Mouse (Mus musculus) ES-CJ7 (cell line): ENCODE measurements around the gene Isoc2b.
"Not testable (repeated sequence)": the region's sequence is repeated elsewhere in the genome, so short reads cannot be mapped to it uniquely, and the experiment has no call there.

Experiments used
- DNase-seq: peaks from one replicate; pipeline ENCODE4 v3.0.0; 2011; ENCODE audit warnings: low read depth, low spot score

Isoc2b gene

GRCm38 (mm10) chr7:4865579-4866493 lies 4.2 kb downstream of the Isoc2b start:
- peak; percentile 97 for DNase-seq

DNA sequence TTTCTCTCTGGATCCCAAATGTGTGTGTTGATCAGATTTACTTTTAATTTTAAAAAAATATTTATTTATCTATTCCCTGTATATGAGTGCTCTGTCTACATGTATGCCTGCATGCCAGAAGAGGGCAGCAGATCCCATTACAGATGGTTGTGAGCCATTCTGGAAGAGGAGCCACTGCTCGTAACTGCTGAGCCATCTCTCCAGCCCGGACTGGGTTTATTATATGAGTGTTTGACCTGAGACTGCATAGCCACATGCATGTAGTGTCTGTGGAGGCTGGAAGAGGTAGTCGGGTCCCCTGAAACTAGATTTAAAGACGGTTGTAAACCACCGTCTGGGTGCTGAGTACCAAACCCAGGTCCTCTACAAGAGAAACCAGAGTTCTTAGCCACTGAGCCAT lies 5.0 kb downstream of the Isoc2b start:
- DNase-seq = peak; percentile 72

DNA sequence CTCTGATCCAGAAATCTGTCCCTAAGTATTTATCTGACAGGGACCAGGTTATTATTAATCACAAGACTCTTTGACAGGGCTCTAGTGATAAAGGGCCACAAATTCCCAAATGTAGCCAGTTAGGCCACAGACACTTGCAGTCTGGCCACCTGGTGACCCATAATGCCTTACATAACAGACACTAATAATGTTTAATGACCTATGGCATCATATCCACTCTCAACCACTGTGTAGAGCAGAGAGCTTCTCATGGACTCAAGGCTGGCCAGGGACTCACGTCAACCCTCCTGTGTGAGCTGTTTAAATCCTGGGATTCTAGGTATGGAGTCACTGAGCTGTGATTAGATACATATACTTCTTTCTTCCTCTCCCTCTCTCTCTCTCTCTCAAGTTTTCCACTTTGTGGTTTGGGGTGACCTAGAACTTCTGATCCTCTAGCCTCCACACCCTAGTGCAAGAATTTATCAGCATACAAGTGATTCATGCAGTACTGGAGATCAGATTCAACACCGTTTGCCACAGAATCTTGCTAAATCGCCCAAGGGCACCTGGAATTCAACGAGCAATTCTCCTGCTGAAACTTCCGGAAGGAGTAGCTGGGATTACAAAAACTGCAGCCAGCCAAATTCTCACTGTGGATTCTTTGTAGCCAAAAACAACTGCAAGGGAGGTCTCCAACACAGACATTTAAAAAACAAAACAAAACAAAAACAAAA lies 5.8 kb downstream of the Isoc2b start:
- no peak for DNase-seq

- no peak for DNase-seq
Measured at GRCm38 (mm10) chr7:4863541-4864080, 6.4 kb downstream of the Isoc2b start.

DNA sequence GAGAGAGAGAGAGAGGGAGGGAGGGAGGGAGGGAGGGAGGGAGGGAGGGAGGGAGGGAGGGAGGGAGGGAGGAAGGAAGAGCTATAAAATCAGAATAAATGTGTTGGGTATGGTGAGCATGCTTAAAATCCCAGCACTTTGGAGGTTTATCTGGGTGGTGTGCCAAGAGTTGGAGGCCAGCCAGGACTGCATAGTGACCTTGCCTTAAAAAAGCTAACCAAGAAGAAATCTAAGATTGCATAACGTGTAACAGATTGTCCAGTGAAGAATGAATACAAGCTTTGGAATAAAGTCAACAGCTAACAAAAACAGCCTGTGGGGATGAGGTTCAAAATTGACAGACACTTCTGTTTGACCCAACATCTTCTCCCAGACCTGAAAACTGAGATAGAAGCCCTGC lies 7.0 kb downstream of the Isoc2b start:
- no peak for DNase-seq

DNA sequence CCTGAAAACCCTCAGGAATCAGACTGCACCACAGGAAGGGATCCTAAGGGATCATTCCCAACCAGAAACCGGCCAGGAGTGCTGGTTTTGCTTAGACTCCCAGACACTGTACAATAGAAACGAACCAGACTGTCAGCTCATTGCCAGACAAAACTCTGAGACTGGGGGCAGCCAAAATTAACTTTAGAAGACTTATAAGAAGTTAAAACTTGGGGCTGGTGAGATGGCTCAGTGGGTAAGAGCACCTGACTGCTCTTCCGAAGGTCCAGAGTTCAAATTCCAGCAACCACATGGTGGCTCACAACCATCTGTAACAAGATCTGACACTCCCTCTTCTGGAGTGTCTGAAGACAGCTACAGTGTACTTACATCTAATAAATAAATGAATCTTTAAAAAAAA lies 9.1 kb downstream of the Isoc2b start:
- not testable (repeated sequence) for DNase-seq

GRCm38 (mm10) chr7:4859418-4859978 lies 10.6 kb downstream of the Isoc2b start:
- DNase-seq = no peak

DNA sequence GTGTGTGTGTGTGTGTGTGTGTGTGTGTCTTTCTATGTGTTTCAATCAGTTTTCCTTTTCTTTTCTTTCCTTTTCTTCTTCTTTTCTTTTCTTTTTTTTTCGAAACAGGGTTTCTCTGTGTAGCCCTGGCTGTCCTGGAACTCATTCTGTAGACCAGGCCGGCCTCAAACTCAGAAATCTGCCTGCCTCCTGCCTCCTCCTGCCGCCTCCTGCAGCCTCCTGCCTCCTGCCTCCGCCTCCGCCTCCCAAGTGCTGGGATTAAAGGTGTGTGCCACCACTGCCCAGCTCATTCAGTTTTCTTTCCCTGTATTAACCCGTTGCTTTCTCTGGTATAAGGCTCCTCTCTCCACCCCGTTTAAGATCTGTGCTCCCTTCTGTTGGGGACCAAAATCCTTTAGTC lies 12.7 kb downstream of the Isoc2b start:
- no peak for DNase-seq

- DNase-seq = no peak
Measured at GRCm38 (mm10) chr7:4856508-4856907, 13.6 kb downstream of the Isoc2b start.

DNA sequence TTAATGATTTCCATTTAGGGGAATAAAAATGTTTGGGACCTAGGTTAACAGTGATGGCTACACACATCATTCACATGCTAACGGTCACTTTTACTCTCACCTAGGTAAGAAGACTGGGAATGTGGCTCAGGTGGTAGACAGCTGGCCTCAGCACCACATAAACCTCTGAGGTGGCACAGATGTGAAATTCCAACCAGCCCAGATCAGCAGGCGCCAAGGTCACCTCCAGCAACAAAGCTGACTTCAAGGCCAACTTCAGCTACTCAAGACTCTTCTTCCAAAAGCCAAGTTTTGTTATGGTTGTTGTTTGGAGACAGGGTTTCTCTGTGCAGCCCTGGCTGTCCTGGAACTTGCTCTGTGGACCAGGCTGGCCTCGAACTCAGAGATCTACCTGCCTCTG lies 16.4 kb downstream of the Isoc2b start:
- no peak for DNase-seq

DNA sequence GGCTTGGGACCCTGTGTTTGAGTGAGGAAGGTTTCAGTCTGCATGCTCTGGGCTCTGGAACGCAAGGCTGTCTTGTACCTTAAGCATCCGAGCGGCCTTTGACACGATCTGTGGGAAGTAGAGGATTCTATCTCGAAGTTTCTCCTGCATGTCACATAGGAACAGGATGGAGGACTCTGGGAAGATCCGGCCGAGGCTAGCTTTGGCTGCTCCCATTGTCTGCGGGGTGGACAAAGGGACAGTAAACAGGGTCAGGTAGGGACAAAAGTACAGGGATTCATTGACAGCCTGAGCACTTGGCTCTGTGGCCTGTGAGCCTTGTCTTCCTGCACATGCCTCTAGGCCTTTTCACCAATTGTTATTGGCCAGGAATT lies 18.8 kb downstream of the Isoc2b start:
- no peak for DNase-seq

GRCm38 (mm10) chr7:4850621-4851314 lies 19.3 kb downstream of the Isoc2b start:
- no peak for DNase-seq

DNA sequence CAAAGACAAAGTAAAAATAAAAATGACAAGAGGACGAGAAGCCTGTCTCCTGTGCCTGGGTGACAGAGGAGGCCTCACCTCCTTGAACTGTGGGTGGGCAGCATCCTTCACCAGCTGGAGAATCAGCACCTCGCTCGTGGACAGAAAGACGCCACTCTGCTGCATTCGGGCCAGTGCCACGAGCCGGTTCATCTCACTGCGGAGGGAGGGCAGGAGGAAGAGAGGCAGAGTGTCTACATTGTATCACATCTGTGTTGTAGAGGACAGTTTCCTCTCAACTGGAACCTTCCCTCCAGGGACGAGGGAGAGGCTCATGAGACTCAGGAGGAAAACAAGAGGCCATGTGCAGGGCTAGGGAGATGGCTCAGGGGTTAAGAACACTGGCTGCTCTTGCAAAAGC lies 20.7 kb downstream of the Isoc2b start:
- no peak for DNase-seq

- peak; percentile 96 for DNase-seq
Measured at GRCm38 (mm10) chr7:4844917-4845309, 25.1 kb downstream of the Isoc2b start.

GRCm38 (mm10) chr7:4844245-4844916 lies 25.7 kb downstream of the Isoc2b start, which contains the start of gene Shisa7:
Gene Shisa7 (minus strand): TSS chr7:4844696.
- DNase-seq = no peak

DNA sequence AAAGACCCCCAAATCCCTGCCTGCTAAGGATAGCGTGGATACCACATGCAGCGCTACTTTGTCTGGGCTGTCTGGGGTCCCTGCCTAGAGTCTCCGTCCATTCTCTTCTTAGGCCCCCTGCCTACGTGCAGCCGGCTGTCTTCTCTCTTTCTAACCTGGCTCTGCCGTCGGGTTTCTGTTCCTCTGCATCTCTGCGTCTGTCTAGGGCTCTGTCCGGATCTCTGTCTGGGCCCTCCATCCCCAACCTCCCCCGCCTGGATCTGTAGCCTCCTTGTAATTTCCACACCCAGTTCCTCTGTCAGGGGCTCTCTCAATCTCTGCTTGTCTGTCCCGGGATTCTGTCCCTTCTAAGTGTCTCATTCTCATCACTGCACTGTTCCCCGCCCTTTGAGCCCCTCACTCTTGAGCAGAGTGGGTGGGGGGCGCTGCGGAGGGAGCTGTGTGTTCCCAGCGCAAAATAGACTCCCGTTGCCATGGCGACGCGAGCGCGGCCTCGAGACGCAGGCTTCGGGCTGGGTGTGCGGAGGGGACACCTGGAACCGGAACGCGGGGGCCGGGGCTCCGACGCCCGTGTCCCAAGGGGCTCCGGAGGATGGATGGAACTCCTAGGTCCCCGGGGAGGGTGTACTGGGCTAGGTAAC lies 26.3 kb downstream of the Isoc2b start:
- peak; percentile 57 for DNase-seq

DNA sequence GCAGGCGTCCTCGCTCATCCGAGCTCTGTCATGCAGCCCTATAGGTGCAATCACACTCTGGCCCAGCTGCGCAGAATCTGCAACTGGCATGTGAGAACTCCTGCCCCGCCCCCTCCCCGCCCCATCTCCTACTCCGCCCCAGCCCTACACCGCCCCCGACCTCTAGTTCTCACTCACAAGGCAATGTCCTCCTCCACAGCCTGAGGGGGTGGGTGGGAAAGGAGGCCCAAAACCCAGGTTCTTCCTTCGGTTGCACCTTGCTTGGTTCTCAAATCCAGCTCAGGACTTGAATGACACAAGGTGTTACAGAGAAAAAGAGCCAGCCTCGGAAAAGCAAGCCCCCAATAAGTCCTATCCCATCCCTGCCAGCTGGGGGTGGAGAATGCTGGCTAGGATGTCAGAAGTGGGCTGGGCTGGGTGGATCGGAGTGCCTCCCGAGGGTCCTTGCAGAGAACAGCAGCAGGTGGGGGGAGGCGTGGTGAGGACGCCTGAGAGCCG lies 27.4 kb downstream of the Isoc2b start:
- DNase-seq = peak; percentile 78

DNA sequence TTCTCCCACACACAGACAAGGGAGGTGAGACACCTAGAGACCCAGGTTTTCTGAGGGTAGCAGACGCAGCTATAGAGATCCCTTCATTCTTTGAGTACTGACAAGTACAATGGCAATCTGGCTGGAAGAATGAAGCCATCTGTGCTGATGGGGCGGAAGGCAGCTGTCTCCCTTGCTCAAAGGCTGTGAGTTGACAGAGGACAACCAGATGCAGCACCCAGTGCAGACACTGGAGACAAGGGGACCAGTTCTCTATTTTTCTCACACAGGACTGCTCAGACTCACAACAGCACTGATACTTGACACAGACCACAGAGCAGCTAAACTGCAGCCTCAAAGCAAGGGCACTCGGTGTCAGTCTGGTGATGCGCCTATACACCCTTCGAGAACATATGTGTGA lies 28.0 kb downstream of the Isoc2b start:
- no peak for DNase-seq

DNA sequence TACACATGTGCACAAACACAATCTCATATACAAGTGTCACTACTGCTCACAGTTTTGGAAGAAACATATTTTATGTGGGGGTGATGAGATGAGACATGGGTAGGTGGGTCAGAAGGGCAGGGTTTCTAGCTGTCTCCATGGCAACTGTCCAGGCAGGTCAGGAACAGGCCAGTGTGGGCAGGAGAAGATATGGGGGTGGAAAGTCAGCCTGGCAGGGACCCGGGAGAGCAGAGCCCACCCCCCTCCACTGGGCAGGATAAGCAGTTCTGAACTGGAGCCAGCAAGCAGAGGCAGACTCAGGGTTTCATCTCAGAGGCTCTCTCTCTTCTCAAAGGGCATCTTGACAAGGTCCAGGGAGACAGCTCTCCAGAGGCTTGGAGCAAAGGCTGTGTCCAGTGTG lies 32.4 kb downstream of the Isoc2b start:
- no peak for DNase-seq

DNA sequence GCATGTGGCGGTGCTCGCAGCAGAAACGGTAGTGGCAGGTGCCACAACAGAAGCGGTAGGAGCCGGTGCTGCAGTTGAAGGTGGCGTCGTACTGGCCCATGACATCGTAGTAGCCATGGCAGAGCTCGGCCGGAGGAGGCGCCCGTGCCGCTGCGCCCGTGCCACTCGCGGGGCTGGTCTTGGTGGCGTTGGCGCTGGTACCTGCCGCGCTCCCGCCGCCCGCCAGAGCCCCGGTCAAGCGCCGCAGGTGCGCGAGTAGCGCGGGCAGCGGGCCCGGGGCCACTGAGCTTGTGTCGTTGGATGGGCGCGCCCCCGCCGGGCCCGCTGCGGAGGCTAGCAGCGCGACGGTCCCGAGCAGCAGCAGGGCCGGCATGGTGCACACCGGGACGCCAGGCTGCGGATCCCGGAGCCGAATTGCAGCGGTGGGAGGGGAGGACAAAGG lies 33.7 kb downstream of the Isoc2b start:
- peak; percentile 79 for DNase-seq
